Mouse (Mus musculus) cerebellum, postnatal 10 days (tissue): ENCODE data around the gene Wdr72.

Experiments
- DNase-seq, 2 experiments: peaks; one replicate each; pipeline ENCODE4 v3.0.0; 2021; ENCODE audit warnings: mixed read lengths in 2 of 2

Wdr72 gene

DNA sequence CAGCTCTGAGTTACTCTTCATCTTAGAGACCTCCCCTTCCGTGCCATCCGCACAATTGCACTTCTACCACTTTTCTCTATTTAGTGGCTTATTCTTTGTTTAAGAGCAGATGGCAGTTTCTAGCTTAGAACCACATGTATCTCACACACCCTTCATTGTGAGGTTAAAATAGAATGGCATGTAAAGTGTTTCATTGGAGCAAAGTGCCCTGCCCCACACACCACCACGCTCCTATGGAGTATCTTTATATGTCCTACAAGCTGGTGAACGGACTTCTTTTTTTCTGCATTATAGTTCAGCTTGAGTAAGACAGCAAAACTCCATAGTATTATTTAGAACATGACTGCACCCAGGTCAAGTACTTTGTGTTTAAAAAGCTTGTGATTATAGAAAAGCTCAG is 137.9 kb downstream of the Wdr72 start:
- no peak for DNase-seq

DNA sequence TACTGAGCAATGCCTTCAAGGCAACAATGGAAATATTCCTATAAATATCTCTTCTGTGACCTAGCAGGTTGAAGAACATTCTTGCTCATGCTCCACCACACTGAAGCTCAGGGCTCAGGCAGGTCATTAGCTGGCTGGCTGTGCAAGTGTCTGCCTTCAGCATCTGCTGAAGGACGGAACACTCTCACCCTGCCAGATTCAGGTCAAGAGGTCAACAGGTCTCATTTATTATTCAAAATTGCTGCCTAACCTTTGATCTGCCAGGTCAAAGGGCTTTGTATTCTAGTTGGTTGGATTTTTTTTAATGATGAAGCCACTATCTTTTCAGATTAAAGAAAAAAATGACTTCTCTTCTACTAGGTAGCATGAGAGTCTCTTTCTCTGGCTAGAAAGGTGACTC is 139.3 kb downstream of the Wdr72 start:
- no peak for DNase-seq

DNA sequence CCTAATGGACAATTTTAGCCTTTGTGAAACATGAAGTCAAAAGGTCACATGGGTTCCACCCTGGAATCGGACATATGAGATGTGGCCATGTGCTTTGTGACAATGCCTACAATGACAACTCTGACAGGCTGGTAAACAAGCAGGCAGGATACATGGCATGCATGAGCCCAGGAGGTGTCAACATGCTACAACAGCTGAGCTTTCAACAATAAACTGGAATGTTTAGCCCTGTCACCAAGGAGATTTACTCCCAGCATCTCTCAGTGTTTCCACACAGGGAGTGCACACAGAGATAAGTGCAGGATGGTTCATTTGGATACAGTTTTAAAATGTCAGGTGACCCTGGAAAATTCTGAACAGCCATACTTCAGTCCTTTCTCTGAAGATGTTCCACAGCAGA is 140.4 kb downstream of the Wdr72 start:
- no peak for DNase-seq

DNA sequence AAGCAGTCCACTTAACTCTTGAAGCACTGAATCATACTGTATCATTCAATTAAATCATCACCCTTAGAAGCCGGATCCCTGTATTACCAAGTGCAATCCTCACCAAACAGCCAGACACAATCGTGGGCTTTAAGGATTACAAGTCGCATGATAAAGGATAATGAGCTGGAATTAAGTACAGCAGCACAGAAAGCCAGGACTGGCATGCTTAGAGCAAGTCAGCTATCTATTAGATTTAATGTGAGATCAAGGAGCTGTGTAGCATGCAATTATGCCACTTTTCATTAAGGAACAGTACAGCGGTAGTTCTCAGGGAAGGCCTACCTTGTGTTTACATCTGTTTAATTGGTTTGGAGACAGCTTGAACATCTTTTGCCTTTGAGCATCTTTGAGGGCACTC is 148.2 kb downstream of the Wdr72 start:
- DNase-seq = no peak

DNA sequence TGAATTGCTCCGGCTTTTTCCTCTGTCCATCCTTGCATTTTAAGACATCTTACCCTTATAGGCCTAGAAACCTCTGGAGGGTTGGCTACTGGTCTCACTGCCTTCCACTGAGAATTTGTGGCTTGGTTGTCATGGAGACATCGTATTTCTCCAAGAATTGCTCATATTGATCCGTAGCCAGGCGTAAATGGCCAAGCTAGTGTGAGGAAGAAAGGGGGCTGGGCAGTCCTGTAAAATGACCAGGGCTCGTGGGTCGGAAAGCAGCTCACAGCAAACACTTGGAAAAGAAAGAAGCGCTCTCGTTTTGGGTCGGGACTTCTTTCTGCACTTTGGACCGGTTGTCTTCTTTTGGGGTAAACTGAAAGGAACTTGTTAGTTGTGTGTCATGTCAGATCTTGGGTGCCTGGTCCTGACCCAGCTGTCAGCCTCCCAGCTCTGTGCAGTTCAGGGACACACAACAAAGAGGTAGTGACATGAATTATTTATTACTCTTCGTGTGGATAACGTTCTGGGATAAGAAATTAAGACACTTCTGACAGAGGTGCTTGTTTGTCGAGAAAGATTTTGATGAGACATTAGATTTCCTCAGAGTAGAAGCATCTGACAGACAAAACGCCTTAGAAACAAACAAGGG is 167.7 kb downstream of the Wdr72 start:
- peak; percentile 21 to 38 for DNase-seq

DNA sequence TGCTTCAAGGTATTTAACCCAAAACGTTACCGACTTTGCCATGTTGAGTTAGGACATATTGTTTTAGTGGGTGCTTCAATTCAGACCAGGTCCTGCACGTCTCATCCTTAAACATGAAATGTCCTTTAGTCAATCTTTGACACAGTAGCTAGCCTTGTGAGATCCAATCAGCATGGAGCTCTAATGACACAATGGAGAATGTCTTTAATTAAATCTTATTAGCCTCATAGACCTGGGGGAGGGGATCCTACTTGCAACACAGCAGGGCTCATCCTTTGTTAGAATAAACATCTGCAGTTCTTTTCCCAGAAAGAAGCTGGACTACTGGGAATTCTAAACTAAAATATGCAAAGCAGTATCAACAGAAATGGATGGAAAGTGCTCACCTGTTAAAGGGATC is 171.9 kb downstream of the Wdr72 start:
- DNase-seq = no peak

DNA sequence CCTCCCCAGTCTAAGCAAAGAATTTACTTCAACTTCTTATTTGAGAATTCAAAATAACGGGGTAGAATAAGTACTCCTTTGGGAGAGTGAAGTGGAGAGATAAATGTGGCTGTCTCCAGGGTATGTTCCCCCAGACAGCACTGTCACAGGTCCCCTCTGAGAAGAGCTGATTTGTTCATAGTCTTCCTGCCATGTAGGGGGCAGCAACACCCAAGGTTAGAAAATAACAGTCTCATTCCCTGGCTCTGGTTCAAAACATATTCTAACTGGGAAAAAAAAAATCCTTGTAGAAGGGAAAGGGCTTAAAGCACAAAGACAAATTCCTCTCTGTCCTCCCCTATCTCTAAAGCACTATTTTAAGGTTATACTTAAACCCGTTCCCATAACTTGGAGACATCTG is 176.1 kb downstream of the Wdr72 start:
- DNase-seq = peak; percentile 36 to 50

DNA sequence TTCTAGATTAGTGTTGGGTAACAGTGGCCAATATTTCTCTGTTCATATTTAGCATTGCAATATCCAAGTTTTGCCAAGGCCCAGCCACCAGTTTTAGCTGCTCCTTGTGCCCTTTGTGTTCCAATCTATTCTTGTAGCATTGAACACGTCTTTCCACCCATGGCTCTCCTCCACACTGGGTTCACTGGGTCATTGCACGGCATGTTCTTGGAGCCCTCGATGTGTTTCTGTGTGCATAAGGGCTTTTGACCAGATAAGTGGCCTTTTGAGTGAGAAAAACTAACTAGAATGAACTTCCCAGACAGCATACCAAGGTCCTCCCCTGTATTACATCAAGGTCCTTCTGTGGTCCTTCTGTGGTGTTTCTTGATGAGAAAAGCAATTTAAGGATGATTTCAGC is 184.3 kb downstream of the Wdr72 start:
- no peak for DNase-seq

DNA sequence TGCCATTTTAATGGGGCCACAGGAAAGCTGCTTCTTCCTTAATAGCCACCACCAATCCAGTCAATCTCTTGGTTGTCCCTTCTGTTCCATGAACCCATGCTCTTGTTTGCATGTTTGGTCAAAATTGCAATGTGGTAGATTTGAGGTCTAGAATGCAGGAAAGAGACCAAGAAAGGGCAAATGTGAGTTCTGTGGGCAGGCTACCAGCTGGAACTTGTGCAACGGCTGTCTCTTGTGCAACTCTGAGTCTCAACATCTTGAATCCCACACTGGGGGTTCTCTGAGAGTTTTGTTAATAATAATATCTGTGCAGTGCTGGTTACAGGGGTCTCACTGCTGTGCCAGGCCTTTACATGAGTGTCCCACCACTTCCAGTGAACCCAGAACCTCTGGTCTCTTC is 208.6 kb downstream of the Wdr72 start:
- no peak for DNase-seq

DNA sequence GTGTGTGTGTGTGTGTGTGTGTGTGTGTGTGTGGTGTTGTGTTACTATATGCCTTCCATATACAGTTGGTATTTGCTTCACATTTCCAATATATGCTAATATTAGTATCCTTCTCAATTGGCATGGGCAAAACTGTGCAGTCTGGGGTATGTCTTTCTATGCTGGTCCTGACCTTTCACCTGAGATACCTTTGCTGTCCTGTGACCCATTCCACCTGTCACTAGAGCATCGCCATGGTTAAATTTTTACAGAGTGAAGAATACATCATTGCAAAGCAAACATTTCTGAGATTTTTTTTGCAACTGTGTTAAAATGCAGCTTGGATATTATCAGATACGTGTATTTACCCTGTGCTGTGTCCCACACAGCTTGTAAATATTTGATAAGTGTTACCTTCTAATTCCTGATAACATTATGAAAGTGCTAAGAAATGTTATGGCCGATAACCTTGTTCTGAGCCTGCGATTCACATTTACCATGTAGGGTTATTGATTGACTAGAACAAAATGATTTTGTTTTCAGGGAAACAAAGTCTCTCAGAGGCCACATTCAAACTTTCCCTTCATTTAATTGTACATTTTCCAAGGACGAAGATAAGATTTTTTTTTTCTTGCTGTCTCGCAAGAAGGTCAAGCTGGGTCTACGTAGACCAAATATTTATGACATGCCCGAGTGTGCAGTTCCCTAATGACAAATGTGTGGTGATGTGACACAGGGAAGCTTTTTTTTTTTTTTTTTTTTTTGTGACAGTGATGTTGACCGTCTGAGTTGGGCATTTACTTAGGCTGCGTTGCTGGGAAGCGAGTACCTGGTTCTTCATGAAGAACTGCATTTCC is 214.2 kb downstream of the Wdr72 start:
- no peak for DNase-seq

DNA sequence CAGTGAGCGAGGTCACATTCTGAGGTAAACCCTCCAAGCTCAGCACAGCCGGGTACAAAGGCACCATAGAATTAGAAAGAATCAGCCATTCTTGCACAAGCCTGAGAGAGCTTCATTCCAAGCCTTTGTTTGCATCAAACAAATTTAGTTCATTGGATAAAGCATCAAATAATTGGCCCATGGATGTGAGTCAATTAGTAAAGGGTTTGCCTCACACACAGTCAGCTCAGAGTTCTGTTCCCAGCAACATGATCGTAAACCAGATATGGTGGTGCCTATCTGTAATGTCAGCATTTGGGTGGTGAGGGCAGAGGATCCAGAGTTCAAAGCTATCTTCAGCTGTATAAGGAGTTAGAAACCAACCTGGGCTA is 214.8 kb downstream of the Wdr72 start:
- no peak for DNase-seq

DNA sequence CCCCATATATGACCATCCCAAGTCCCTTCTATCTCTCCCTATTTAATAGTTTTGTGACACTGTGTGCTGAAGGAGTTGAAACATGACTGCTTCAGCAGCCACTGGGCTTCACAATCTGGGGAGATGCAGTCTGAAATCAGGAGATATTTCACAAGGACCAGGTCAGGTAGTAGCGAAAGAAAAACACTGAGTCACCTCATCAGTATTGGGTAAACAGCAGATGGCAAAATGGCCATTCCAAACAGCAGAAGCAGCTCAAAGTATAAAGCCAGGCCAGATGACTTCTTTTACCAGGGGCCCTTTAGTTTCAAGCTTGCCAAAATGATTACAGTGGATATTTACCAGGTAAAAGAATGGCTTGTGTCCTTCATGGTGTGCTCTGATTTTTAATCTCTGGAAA is 215.8 kb downstream of the Wdr72 start:
- DNase-seq = no peak

DNA sequence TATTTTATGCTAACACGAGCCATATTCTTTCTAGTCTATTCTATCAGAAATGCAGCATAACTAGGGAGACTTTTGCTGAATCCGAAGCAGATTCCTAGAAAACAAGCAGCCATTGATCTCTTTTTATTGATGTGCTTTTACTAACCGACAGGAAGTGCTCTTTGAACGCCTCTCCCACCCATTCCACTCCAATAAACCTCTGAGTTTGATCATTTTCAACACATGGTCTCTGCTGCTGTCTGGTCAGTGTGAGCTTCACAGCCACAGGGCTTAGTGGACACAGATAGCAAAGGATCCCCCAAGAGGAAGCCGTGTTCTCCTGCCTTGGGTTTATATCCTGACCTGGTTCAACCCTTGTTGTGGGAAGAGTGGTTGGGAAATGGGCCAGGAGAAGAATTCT is 218.7 kb downstream of the Wdr72 start:
- DNase-seq = peak; percentile 5 to 14

DNA sequence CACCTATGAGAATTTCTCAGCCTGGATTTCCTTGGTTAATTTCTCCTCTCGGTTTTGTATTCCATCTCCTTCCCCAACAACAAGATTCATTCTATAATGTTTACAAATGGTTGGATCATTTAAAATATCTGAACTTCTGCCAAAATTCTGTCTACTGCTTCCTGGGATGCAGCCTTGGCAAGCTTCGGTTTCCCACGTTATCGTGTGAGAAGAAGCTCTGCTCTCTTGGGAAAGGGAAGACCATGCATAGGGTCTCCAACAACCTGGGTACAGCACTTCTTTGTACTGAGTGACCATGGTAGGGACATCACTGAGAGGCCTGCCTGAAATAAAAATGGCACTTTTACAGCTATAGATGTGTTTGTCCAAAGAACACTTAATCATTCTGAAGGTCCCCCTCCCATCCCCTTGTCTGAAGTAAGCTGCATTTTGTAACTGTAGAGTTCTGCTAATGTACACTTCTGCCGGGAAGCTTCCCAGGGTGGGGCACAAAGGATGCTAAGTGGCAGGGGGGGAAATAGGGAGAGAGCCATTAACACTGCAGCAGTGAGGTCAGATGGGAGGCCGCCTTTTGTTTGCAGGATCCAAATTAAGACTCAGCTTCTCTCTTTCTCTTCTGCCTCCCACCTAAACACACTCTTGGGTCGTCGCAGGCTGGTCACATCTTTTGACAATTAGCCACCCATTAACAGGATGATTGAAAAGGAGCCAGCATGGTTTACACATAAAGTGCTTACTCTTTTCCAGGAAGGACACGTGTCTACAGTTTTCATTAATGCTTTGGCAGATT is 220.7 kb downstream of the Wdr72 start:
- no peak for DNase-seq

DNA sequence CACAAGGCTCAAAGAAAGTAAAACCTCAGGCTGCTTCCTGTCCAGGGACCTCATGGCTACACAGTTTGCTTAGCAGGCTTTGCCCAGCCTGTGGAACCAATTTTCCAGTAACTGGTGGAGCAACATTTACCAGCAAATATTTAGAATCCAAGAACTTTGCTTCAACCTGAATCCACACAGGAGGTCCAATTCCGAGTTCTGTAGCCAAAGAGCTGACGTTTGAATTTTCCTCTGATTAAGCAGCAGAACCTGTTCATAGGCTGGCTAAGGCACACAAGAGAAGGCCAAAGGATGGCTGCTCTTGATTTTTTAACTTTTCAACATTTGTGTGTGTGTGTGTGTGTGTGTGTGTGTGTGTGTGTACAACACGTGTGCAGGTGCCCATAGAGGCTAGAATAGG is 222.2 kb downstream of the Wdr72 start:
- DNase-seq = no peak
